Mouse (Mus musculus) heart, embryonic 14.5 days (tissue): Measurements from ENCODE around the gene Tesk1. TPM values are rescaled to one million over a fixed set of nuclear protein-coding genes. Genes with fewer than 3 reads are reported as not detected.
A peak's percentile ranks its signal among the peaks of the same experiment; 100 is the strongest.

ENCODE experiments used
- ATAC-seq: fragments of 200-750 bp; cut with Nextera tagmentation; 2 replicates; pipeline ENCODE4 v1.8.0; 2017; ENCODE audit warnings: low read depth, moderate TSS enrichment; ENCODE audit not compliant: insufficient number of reproducible peaks, insufficient read depth, low FRiP score
- H3K27ac ChIP-seq, 2 experiments: fragments of 200-500 bp in 1 of 2; fragments of 300-500 bp in 1 of 2; sonication (generic) in 1 of 2; replicated peaks in 1 of 2; 2 replicates each; pipeline ENCODE4 v1.5.1; 2012 to 2014; ENCODE audit warnings: low read depth in 2 of 2, low read length in 2 of 2, control low read depth in 1 of 2, mild to moderate bottlenecking in 1 of 2, mixed read lengths in 1 of 2; ENCODE audit not compliant: control insufficient read depth in 1 of 2, insufficient read depth in 1 of 2
- H3K27me3 ChIP-seq: fragments of 300-500 bp; sonication (generic); 2 replicates; pipeline ENCODE4 v1.6.1; 2014; ENCODE audit warnings: mild to moderate bottlenecking, low read length, control low read depth; ENCODE audit not compliant: control insufficient read depth, insufficient read depth
- H3K36me3 ChIP-seq: fragments of 300-500 bp; sonication (generic); 2 replicates; pipeline ENCODE4 v1.6.1; 2014; ENCODE audit warnings: mild to moderate bottlenecking, control low read depth, low read length, mixed read lengths; ENCODE audit not compliant: control insufficient read depth, insufficient read depth
- H3K4me1 ChIP-seq, 2 experiments: fragments of 200-500 bp in 1 of 2; fragments of 300-500 bp in 1 of 2; sonication (generic) in 1 of 2; 2 replicates each; pipeline ENCODE4 v1.6.1; 2012 to 2014; ENCODE audit warnings: low read length in 2 of 2, control low read depth in 1 of 2, mixed read lengths in 1 of 2; ENCODE audit not compliant: control insufficient read depth in 2 of 2, insufficient read depth in 2 of 2
- H3K4me2 ChIP-seq: fragments of 300-500 bp; sonication (generic); 2 replicates; pipeline ENCODE4 v1.6.1; 2014; ENCODE audit warnings: mild to moderate bottlenecking, low read length
- H3K4me3 ChIP-seq, 2 experiments: fragments of 200-500 bp in 1 of 2; fragments of 300-500 bp in 1 of 2; sonication (generic) in 1 of 2; 2 replicates each; pipeline ENCODE4 v1.5.1; 2012 to 2014; ENCODE audit warnings: low read length in 2 of 2, mild to moderate bottlenecking in 2 of 2, control low read depth in 1 of 2, low read depth in 1 of 2, moderate library complexity in 1 of 2; ENCODE audit not compliant: control insufficient read depth in 1 of 2, insufficient read depth in 1 of 2
- H3K9ac ChIP-seq: fragments of 300-500 bp; sonication (generic); 2 replicates; pipeline ENCODE4 v1.6.1; 2014; ENCODE audit warnings: mild to moderate bottlenecking, low read length
- H3K9me3 ChIP-seq: fragments of 300-500 bp; sonication (generic); 2 replicates; pipeline ENCODE4 v1.6.1; 2016; ENCODE audit warnings: low read length, control low read depth; ENCODE audit not compliant: control insufficient read depth
- WGBS: fragments of 180-500 bp; shearing (Covaris S2); extraction: QIAGEN DNeasy Blood & Tissue Kit; methylation state at CpG from one replicate; pipeline ENCODE4 v1.1.7; 2014; 5-methylcytosine and 5-hydroxymethylcytosine counted together
- polyA plus RNA-seq: library from polyadenylated mRNA; unstranded; fragments of >200 nt; fragmentation: Nextera tagmentation; extraction: Ambion mirVana; gene quantifications from 2 replicates; pipeline ENCODE4 v1.2.1, GENCODE M21; 2014

Gene Tesk1
- polyA plus RNA-seq, 1 experiment from 2014 or later, result 9.4 TPM

GRCm38 (mm10) chr4:43399391-43400131 lies 42.2 kb upstream of the Tesk1 start:
- Histone ChIP-seq H3K36me3 (no peaks in the 10 kb centered on the region), H3K4me3 (peak overlapping the region; percentile 24 to 31), H3K27me3 (no peaks in the 10 kb centered on the region), H3K27ac (peak overlapping the region; percentile 85 to 97), H3K4me1 (peaks cover 42 to 59% of the 10 kb centered on the region in 2 experiments), H3K9me3 (no peaks in the 10 kb centered on the region), H3K9ac (peak overlapping the region; percentile 74), H3K4me2 (peak overlapping the region; percentile 72)
- WGBS, result 28% methylated on average over 31 of the region's 31 CpGs
- ATAC-seq, result peak; percentile 69

- H3K4me3 ChIP-seq, result no peak overlapping the region
- H3K4me1 ChIP-seq, result peaks cover 46 to 57% of the 10 kb centered on the region in 2 experiments
- H3K4me2 ChIP-seq, result no peak overlapping the region
- no peaks in the 10 kb centered on the region for H3K36me3 ChIP-seq
- 30% methylated on average over 10 of the region's 10 CpGs for WGBS
- no peaks in the 10 kb centered on the region for H3K9me3 ChIP-seq
- 0 out of 2 replicates have a peak overlapping the region, but pooled peaks have one; percentile 35 for H3K9ac ChIP-seq
- H3K27me3 ChIP-seq, result no peaks in the 10 kb centered on the region
- ATAC-seq, result no peak
- H3K27ac ChIP-seq, result peak overlapping the region; percentile 20 to 97; a peak in 3 of 4 replicates
Measured at GRCm38 (mm10) chr4:43400976-43401375, 40.8 kb upstream of the Tesk1 start.

- no peak for ATAC-seq
- no peaks in the 10 kb centered on the region for H3K36me3 ChIP-seq
- H3K9me3 ChIP-seq, result no peaks in the 10 kb centered on the region
- peaks cover 47 to 57% of the 10 kb centered on the region in 2 experiments for H3K4me1 ChIP-seq
- WGBS, result 87% methylated on average over 10 of the region's 10 CpGs
- 0 out of 2 replicates have a peak overlapping the region, but pooled peaks have one; percentile 35 for H3K9ac ChIP-seq
- no peaks in the 10 kb centered on the region for H3K27me3 ChIP-seq
- peak overlapping the region; percentile 20 to 97; a peak in 3 of 4 replicates for H3K27ac ChIP-seq
- no peak overlapping the region for H3K4me3 ChIP-seq
- no peak overlapping the region for H3K4me2 ChIP-seq
Measured at GRCm38 (mm10) chr4:43401486-43401885, 40.3 kb upstream of the Tesk1 start.

GRCm38 (mm10) chr4:43402212-43402611 lies 39.5 kb upstream of the Tesk1 start:
- no peak overlapping the region for H3K4me2 ChIP-seq
- H3K4me1 ChIP-seq, result peaks cover 48 to 64% of the 10 kb centered on the region in 2 experiments
- 57% methylated on average over 9 of the region's 9 CpGs for WGBS
- H3K36me3 ChIP-seq, result no peaks in the 10 kb centered on the region
- no peaks in the 10 kb centered on the region for H3K9me3 ChIP-seq
- H3K9ac ChIP-seq, result peak overlapping the region; percentile 32; the same call in 1 of the 2 replicates
- no peak for ATAC-seq
- no peaks in the 10 kb centered on the region for H3K27me3 ChIP-seq
- no peak overlapping the region for H3K27ac ChIP-seq
- no peak overlapping the region for H3K4me3 ChIP-seq

GRCm38 (mm10) chr4:43404697-43405096 lies 37.0 kb upstream of the Tesk1 start:
- no peaks in the 10 kb centered on the region for H3K36me3 ChIP-seq
- no peaks in the 10 kb centered on the region for H3K9me3 ChIP-seq
- H3K27me3 ChIP-seq, result no peaks in the 10 kb centered on the region
- H3K4me1 ChIP-seq, result peaks cover 41 to 56% of the 10 kb centered on the region in 2 experiments
- H3K4me3 ChIP-seq, result no peak overlapping the region
- H3K4me2 ChIP-seq, result no peak overlapping the region
- no peak for ATAC-seq
- WGBS, result 91% methylated on average over 10 of the region's 10 CpGs
- no peak overlapping the region for H3K9ac ChIP-seq
- H3K27ac ChIP-seq, result no peak overlapping the region

- Histone ChIP-seq H3K4me2 (peak overlapping the region; percentile 76), H3K9me3 (no peaks in the 10 kb centered on the region), H3K36me3 (no peaks in the 10 kb centered on the region), H3K27me3 (no peaks in the 10 kb centered on the region), H3K4me1 (peaks cover 26 to 39% of the 10 kb centered on the region in 2 experiments), H3K9ac (peak overlapping the region; percentile 78), H3K27ac (peak overlapping the region; percentile 52 to 72), H3K4me3 (peak overlapping the region; percentile 45 to 55)
- 2% methylated on average over 28 of the region's 28 CpGs for WGBS
- peak; percentile 96 for ATAC-seq
Measured at GRCm38 (mm10) chr4:43406162-43406971, 35.4 kb upstream of the Tesk1 start.

- Histone ChIP-seq H3K9me3 (no peaks in the 10 kb centered on the region), H3K4me2 (peak overlapping the region; percentile 76), H3K4me3 (peak overlapping the region; percentile 45 to 55; a peak in 3 of 4 replicates), H3K27ac (peak overlapping the region; percentile 20 to 72), H3K4me1 (peaks cover 19 to 30% of the 10 kb centered on the region in 2 experiments), H3K36me3 (no peaks in the 10 kb centered on the region), H3K9ac (peak overlapping the region; percentile 78), H3K27me3 (no peaks in the 10 kb centered on the region)
- WGBS, result 56% methylated on average over 12 of the region's 12 CpGs
- ATAC-seq, result no peak
Measured at GRCm38 (mm10) chr4:43407071-43407920, 34.4 kb upstream of the Tesk1 start.
